Mouse (Mus musculus) cerebellum, postnatal 25 days (tissue): Measurements from ENCODE around the gene Gm4869.

Experiments used
- DNase-seq, 2 experiments: peaks; one replicate each; pipeline ENCODE4 v3.0.0; 2021; ENCODE audit warnings: mixed read lengths in 2 of 2

The Gm4869 gene

DNA sequence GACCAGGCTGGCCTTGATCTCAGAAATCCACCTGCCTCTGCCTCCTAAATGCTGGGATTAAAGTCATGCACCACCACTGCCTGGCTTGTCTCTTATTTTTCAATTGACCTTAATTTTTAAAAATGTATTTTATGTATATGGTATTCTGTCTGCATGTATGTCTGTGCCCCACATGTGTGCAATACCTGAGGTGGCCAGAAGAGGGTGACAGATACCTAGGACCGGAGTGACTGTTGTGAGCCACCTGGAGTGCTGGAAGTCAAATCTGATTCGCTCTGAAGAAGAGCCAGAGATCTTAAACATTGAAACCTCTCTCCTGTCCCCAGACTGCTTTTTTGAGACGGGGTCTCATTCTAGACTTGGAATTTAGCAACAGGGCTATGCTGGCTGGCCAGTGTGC is 26.9 kb downstream of the Gm4869 start:
- DNase-seq: no peak

DNA sequence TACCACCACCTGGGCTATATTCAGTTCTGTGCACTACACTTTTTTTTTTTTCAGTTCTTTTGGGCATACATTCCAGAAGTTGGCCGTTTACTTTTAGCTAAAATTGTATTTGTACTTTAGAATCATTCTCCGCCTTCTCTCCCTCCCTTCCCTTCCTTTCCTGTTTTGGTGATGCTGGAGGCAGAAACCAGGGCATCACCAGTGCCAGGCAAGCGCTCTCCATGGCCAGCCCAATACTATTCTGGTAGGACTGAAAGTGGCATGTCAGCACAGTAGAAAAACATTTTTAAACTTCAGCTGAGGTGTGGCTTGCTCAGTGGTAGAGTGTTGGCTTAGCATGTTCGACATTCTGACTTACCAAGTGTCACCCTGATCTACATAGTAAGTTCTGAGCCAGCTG is 36.0 kb downstream of the Gm4869 start:
- no peak for DNase-seq

DNA sequence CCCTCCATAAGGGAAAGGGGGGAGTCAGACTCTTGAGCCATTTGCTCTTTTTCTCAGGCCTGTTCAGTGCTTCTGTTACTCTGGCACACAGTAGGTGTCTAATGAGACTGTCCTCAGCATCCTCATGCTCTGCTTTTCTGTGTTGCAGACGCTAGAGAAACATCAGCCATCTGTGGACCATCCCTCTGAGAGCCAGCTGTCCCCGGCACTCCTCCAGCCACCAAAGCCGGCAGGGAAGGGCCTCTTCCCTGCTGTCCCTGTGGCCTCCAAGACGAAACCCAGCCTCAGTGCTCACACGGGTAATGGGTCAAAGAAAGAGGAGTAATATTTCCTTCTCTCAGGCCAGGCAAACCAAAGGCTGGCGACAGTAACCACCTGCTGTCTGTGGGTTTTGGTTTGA is 45.7 kb downstream of the Gm4869 start:
- no peak for DNase-seq

DNA sequence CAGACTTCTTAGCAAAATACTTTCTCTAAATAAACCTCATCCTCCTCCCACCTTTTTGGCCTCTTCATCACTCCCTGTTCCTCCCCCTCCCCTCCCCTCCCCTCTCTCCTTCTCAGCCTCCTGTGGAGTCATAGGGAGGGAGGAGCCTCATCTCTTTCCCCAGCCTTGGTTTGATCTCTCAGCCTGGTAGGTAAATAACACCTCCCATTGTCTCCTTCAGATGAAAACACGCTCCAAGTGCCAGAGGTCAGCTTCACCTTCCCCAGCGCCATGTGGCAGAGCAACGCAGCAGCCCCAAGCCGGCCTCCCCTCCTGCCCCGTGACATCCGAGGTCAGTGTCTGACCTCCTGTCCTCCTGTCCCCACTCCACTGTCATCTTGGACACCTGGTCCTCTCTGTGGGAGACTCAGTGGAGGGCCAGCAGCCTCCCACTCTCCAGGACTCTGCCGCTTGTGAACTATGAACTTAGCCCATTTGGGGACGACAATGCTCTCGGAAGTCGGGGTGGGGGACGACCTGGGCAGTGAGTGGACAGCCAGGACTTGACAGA is 47.3 kb downstream of the Gm4869 start:
- DNase-seq: no peak

DNA sequence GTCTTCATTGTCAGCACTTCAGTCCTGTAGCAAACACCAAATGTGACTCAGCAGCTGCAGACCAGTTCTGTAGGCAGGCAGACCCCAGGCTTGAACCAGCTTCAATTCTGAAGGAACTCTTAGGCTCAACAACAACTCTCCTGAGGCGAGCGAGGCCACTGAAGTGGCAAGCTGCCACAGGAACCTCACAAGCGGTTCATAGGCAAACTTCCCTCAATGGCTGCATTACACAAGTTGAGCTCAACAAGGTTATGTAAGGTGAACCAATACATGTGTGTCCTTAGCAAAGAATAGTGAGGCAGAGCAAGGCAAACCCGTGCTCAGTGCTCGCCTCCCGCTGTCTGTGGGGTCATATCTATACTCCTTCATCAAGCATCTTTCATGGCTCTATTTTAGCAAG is 52.7 kb downstream of the Gm4869 start:
- no peak for DNase-seq

DNA sequence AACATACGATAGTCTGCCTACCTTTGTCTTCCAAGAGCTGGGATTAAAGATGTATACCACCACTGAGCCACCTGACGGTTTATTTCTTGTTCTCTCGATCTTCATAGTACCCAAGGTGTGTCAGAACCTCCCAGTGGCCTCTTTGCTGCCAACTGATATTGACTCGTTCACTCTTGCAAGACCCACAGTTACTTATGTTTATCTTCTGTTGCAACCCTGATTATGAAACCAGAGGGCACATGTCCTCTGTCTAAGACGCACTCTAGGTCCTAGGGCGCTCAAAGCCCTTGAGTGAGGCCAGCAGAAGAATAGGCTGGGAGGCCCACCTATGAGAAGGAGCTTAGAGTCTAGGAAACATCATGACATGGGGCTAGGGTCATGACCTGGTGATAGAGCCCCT is 55.3 kb downstream of the Gm4869 start:
- DNase-seq: no peak

DNA sequence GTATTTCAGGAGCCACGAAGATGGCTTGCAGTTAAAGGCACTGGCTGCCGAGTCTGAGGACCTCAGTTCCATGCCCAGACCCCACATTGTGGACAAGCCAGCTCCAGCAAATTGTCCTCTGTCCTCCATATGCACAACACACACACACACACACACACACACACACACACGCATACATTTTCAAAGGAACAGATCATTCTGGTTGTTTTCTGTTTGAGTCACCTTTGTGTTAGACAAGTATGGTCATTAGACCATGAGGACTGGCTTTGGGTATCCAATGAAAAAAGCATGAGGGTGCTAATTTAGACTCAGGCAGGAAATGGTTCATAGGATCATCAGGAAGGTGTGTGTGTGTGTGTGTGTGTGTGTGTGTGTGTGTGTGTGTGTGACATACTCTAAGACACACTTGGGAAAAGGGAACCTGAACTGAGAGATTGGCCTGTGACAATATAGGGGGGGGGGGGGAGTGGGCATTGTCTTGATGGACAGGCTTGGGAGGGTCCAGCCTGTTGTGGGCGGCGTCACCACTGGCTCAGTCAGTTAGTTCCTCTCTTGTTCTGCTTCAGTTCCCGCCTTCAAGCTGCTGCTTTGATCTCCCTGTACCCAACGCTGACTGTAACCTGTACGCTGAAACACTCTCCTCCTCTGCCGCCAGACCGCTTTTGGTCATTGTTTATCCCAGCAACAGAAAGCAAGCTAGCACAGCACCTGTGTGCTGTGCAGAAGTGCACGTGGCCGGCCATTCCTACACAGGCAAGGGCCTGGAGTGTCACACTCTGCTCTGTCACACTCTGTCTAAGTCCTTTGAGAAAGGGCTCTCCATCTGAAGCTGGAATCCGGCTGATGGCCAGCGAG is 56.8 kb downstream of the Gm4869 start:
- no peak for DNase-seq

DNA sequence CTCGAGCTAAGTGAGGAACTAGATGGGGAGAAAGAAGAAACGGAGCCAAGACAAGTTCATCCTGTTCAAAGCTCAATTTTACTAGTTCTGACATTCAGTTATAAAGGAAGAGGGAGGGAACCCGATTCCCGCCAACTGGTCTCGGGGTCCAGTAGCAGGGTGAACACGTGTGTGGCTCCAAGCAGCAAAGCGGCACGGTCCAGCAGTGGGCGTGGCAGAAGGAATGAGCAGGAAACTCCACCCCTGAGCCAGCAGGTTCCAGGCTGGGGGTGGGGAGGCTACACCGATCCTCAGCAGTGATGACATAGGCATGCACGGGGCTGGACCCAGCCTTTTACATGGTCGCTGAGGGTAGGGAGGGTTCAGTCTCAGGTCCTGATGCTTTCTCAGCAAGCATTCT is 57.5 kb downstream of the Gm4869 start:
- peak; percentile 24 to 53 for DNase-seq

DNA sequence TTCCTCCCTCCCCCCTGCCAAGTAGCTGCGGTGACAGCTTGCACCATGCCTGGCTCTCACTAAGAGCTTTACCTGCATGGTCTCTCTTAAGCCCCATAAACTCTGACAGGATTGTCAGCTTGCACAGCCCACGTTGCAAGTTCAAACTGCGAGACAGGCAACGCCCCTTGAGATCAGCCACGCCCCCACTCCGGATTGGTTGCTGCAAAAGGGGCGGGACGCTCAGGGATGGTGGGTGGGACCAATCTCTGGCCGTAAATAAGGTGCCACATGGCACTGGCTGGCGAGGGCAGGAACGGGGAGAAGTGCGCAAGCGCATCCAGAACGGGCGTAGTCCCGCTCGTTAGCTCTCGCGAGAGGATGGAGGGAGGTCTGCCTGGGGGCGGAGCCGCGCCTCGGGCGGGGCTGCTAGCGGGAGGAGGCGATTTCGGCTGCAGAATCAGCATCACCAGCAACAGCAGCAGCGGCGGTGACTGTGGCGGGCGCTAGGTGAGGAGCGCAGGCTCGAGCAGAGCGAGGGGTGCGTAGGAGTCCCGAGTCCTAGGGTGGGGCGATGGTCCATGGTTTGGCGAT is 59.8 kb downstream of the Gm4869 start, which contains the start of gene Chst12:
Gene Chst12, plus strand, starts transcription at position 343 of the 573 bp plus-strand sequence.
- peak; percentile 98 to 99 for DNase-seq

DNA sequence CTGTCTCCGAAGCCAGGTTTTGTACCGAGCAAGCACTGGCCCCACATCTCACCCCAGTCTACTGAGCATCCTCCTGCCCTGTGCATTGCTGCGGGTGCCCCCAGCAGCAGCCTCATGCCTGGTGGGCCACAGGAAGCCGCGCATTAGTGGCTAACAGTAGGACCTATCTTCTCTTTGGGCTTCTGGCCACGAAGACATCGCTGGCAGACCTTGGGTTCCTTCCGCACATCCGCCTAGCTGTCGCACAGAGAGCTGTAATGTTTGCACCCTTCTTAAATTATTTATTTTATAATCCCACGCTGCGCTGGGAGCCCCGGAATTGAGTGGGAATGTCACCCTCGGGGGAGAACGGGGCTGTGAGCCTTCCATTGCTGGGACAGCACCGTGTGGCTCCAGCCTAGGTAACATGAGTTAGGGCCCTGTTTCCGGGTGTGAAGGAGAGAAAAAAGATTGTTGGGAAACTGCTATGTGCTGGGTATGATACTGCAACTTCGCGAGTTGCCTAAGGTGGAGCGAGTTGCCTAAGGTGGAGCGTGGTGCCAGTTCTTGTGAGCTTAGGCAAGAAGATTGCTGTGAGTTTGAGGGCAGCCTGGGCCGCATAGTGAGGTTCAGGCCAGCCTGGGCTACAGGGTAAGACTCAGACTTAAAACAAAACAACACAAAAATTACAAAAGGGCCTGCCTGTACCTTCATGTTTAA is 60.8 kb downstream of the Gm4869 start:
- peak in 1 of 2 experiments; percentile 37 for DNase-seq

DNA sequence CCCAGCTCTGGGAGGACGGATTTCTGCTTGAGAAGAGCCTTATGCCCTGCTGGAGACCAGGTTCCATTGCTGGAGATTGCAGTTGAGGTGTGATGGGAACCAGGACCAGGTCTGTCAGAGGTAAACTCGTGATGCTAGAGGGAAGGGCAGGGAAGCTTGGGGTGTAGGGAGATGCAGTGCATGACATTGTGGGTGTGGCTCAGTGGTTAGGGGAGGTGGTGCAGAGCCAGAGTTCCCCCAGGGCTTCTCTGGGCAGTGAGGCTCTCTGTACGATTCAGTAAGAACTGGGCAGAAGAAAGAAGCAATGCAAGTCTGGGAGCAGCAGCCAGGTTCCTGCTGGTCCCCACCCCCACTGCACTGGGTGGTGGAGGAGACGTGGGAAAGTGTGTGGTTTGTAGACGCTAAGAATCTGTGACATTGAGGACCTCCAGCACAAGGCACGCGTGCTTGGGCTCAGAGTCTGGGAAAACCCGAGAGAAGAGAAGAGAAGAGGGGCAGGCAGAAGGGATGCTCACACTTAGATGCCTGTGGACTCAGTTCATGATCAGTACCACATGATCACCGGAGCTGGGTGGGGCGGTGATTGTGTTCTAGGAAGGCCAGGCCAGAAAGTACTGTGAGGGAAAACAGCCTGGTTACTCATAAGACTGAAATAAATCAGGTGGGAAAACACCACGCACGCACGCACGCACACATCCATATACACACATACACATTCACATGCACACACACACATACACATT is 62.2 kb downstream of the Gm4869 start:
- DNase-seq: no peak

DNA sequence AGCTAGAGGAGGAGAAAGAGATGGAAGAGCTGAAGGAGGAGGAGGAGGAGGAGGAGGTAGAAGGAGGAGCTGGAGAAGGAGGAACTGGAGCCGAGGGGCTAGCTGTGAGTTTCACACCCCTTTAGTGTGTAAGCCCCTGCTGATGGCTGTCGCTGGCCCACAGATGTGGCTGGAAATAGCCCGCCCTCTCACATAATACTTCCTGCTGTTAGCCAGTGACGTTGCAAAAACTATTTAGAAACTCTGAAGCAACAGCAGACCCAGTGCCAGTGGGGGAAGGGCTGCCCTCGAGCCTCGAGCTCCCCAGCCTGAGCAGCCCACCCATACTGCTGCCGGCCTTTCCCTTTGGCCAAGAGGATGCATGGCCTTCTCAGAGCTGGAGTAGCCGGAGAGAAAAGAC is 63.2 kb downstream of the Gm4869 start:
- DNase-seq: peak in 1 of 2 experiments; percentile 15

DNA sequence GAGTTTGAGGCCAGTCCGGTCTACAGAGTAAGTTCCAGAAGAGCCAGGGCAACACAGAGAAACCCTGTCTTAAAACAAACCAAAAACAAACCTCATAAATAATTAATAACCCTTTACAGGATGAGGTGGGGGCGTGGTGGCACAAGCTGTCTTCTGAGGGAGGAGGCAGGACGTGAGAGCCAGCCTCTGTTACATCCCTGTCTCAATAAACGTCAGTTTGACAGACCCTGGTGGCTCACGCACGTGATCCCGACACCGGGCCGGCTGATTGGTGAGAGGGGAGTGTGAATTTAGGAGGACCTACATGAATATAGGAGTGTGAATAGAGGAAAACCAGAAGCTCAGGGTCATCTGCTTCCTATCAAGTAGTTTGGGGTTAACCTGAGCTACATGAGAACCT is 63.8 kb downstream of the Gm4869 start:
- no peak for DNase-seq

DNA sequence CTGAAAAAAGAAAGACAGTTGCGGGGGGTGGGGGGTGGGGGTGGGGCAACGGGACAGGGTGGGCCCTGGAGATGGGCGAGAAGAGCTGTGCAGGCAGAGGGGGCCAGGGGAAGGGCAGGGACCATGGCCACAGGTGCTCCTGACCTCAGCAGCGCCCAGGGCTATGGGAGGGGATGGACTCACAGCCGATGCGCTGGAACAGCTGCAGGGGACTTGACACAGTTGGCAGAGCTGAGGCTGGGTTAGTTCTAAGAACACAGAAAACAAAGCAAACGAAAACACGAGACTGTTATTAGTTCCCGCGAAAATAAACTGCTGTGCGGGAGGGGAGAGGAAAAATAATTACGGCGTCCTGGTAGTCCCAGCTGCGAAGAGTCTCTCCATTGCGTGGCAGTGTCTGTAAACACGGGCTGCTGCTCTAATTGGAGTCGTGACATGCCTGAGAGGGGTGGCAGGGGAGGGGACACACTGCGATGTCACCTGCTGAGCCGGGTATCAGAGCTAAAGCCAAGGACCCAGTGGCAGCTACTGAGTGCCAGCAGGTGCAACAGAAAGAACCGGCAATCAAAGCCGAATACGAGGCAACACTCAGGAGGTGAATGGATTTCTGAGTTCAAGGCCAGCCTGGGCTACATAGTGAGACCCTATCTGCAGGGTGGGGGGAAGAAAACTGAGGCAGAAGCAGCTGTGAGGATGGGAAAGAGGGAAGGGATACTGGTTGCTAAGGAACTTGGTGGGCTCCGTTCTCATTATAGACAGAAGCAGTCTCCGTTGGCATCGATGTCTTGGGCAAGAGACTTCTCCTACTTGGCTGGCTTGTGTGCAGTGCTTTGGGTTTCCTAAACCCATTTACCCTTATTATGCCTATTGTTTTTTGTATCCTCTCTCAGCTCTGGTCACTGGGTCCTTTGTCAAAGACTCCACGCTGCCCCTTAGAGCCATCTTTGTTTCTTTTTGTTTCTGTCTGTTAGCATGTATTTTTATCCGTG is 64.9 kb downstream of the Gm4869 start:
- peak; percentile 29 to 52 for DNase-seq

DNA sequence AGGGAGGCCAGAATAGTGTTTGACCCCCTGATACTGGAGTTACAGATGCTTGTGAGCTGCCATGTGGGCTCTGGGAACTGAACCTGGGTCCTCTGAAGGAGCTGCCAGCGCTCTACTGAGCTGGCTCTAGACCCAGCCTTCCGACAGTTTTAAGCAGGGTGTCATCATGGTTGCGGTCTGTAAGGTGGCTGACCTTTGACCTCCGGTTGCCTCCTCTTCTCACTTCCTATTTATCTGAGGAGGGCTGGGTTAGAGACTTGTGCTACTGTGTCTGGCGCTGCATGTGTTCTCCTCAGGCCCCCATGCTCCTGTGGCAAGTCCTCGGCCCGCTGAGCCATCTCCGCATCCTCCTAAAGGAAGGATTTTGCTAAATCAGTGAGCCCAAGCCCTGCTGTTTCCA is 68.5 kb downstream of the Gm4869 start:
- no peak for DNase-seq

DNA sequence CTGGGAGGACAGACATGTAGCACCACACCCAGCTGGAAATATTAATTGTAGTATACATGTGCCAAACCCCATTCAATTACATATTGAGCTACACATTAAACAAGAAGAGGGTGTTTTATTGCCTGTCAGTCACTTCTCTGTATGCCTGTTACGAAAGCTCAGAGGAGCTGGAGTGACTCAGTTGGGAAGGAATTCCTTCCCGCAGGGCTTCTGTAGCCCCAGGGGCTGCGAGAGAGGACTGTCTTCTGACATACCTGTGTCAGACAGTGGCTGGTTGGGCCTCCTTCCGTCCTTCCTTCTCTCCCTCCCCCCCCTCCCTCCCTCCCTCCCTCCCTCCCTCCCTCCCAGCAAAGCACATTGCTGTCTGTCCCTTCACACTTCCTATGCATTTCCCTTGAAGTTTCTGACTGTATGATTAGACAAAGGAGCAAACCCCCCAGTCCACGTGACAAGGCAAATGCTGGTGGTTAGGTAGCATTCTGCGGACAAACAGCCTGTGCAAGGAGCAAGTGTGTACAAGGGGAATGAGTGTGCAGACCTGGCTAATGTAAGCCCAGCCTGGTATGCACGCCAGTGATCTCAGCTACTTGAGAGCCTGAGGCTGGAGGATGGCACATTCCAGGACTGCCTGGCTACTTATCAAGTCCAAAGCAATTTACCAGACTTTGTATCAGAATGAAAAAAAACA is 69.5 kb downstream of the Gm4869 start:
- DNase-seq: no peak

DNA sequence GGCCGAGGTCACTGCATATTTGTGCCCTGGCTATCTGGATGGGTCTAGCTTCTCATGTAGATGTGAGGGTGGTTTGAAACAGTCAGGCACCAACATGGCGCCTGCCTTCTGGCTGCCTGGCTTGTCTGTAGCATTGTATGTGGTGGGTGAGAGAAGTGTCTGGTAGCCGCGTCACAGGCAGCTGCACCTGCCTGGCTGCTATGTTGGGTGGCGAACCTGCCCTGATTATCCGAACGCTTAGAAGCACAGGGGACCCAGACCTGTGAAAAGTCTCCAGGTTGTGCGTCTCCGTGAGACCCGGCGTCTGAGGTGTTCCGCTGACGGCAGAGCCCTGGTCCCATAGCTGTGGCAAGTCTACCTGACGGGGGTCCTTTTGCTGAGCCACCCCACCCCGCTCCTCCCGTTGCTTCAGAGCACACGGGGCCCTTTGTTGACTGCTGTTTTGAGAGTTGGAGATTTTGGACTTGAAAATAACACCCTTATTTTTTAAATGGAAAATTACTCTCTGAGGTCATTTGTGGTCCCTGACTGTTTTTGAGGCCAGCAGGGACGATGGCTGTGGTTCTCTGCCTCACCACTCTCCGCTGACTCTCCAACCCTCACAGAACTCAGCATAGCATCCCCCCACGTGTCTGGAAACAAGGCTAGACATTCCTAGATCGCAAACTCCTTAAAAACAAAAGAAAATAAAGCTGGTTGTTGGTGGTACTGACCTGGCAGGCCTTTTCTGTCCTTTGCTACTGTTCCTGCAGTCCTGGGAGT is 71.9 kb downstream of the Gm4869 start:
- DNase-seq: no peak

DNA sequence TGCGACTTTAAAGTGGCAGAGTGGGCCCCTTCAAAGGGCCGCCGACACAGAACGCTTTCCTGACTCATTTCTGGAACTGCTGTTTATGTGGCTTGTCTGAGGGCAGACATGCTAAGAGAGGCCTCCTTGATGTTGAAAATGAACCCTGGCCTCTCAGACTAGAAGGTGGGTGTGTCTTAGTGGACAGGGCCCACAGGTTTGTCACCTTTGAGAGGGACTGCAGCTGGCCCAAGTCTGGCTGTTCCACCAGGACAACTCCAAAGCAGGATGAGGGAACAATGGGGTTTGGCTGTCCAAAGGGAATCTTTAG is 72.4 kb downstream of the Gm4869 start:
- DNase-seq: no peak

DNA sequence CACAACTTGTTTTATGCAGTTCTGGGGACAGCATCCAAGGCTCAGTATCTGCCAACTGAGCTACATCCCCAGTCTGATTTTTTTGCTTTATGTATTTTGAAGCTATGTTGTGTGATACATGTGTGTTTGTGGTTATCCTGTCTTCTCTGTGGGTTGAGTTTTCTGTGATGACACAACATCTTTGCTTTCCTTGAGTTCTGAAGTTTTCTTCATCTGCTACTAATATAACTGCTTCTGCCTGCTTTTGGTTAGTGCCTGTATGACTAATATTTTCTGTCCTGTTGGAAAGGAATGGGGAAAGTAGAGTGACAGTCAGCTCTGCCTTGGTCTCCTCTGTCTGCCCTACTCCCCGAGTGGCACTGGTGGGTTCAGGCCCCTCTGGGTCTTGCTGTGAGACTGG is 75.8 kb downstream of the Gm4869 start:
- no peak for DNase-seq

DNA sequence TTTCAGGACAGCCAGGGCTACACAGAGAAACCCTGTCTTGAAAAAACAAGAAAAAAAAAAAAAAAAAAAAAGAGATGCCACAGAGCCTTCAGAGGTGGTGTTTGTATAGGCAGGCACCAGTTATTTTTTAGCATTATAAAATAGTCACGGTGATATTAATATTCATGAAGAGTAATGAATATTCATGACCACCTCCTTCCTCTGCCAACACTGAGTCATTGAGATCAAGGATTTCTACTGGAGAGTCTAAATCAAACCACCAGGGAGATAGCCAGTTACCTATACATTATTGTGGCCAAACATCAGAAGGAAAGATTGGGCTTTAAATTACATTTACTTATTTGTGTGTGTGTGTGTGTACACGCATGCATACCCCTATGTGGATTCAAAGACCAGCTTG is 81.3 kb downstream of the Gm4869 start:
- DNase-seq: no peak
